Mouse (Mus musculus) kidney, postnatal 4 days (tissue): ENCODE results near the gene Sec24b.

Experiments used
- DNase-seq, 2 experiments: peaks; one replicate each; pipeline ENCODE4 v3.0.0; 2021; ENCODE audit warnings: mixed read lengths in 2 of 2

Gene Sec24b

GRCm38 (mm10) chr3:130061281-130061680, at the start of gene Sec24b:
TSS of gene Sec24b (minus strand) at chr3:130061553.
- peak; percentile 47 to 67 for DNase-seq

GRCm38 (mm10) chr3:130104471-130104870, 43.1 kb upstream of the Sec24b start:
- no peak for DNase-seq

GRCm38 (mm10) chr3:130103486-130103885, 42.1 kb upstream of the Sec24b start:
- peak; percentile 61 for DNase-seq

GRCm38 (mm10) chr3:130095160-130095781, 33.9 kb upstream of the Sec24b start:
- DNase-seq: peak; percentile 57 to 61

- no peak for DNase-seq
These were observed 32.9 kb upstream of the Sec24b start for GRCm38 (mm10) chr3:130094125-130094704.

GRCm38 (mm10) chr3:130090460-130090859, 29.1 kb upstream of the Sec24b start:
- no peak for DNase-seq

- DNase-seq: no peak
These were observed 27.3 kb upstream of the Sec24b start for GRCm38 (mm10) chr3:130088654-130089053.

GRCm38 (mm10) chr3:130087466-130087865, 26.1 kb upstream of the Sec24b start:
- DNase-seq: no peak

- peak; percentile 22 to 48 for DNase-seq
These were observed 25.2 kb upstream of the Sec24b start for GRCm38 (mm10) chr3:130086372-130087080.

GRCm38 (mm10) chr3:130083312-130083711, 22.0 kb upstream of the Sec24b start:
- no peak for DNase-seq

- DNase-seq: no peak
These were observed 19.3 kb upstream of the Sec24b start for GRCm38 (mm10) chr3:130080666-130081065.

GRCm38 (mm10) chr3:130079794-130080193, 18.4 kb upstream of the Sec24b start:
- DNase-seq: peak; percentile 67 to 76

- DNase-seq: no peak
These were observed 15.9 kb upstream of the Sec24b start for GRCm38 (mm10) chr3:130077291-130077690.

GRCm38 (mm10) chr3:130075746-130076145, 14.4 kb upstream of the Sec24b start:
- no peak for DNase-seq

- no peak for DNase-seq
These were observed 11.7 kb upstream of the Sec24b start for GRCm38 (mm10) chr3:130073085-130073484.

- DNase-seq: no peak
These were observed 10.6 kb upstream of the Sec24b start for GRCm38 (mm10) chr3:130071918-130072317.

- peak; percentile 89 to 92 for DNase-seq
These were observed 840 bp downstream of the Sec24b start for GRCm38 (mm10) chr3:130060396-130061029.

GRCm38 (mm10) chr3:130059805-130060395, 1.5 kb downstream of the Sec24b start:
- no peak for DNase-seq

GRCm38 (mm10) chr3:130058488-130058887, 2.9 kb downstream of the Sec24b start:
- no peak for DNase-seq

- no peak for DNase-seq
These were observed 3.6 kb downstream of the Sec24b start for GRCm38 (mm10) chr3:130057569-130058345.

- DNase-seq: no peak
These were observed 5.7 kb downstream of the Sec24b start for GRCm38 (mm10) chr3:130055416-130056385.
